Mouse (Mus musculus) CH12.LX (cell line): Measurements from ENCODE around the gene Olfr543. TPM values are rescaled to one million over a fixed set of nuclear protein-coding genes. Genes with fewer than 3 reads are reported as not detected.
"Not testable (repeated sequence)": the region's sequence is repeated elsewhere in the genome, so short reads cannot be mapped to it uniquely, and the experiment has no call there.

Experiments used
- DNase-seq: peaks from one replicate; pipeline ENCODE4 v3.0.0-alpha.2; 2013; ENCODE audit errors: extremely low read depth
- H3K27ac ChIP-seq: 2 replicates; pipeline ENCODE4 v1.5.1; 2012; ENCODE audit warnings: low read depth, mild to moderate bottlenecking, control low read depth, moderate library complexity; ENCODE audit not compliant: insufficient read depth
- H3K27me3 ChIP-seq: replicated peaks from 2 replicates; pipeline ENCODE3; 2012; ENCODE audit warnings: inconsistent platforms
- H3K36me3 ChIP-seq, 2 experiments: replicated peaks in 1 of 2; 2 replicates each; pipeline versions ENCODE3 to v1.6.1; 2012; ENCODE audit warnings: inconsistent platforms in 1 of 2, low read length in 1 of 2, mild to moderate bottlenecking in 1 of 2, mixed read lengths in 1 of 2, moderate library complexity in 1 of 2; ENCODE audit not compliant: control insufficient read depth in 1 of 2, insufficient read depth in 1 of 2
- H3K4me1 ChIP-seq, 2 experiments: 2 replicates each; pipeline ENCODE4 v1.6.1; 2012; ENCODE audit warnings: inconsistent platforms in 1 of 2, moderate library complexity in 1 of 2; ENCODE audit not compliant: insufficient read depth in 2 of 2, control insufficient read depth in 1 of 2
- H3K4me2 ChIP-seq: 2 replicates; pipeline ENCODE4 v1.6.1; 2012; ENCODE audit warnings: low read depth, mild to moderate bottlenecking, control low read depth; ENCODE audit not compliant: poor library complexity, insufficient read depth, severe bottlenecking
- H3K4me3 ChIP-seq, 3 experiments: fragments of 150-350 bp in 1 of 3; sonication (generic) in 1 of 3; replicated peaks in 1 of 3; 2 replicates each; pipeline versions ENCODE3 to v1.5.1; 2011 to 2012; ENCODE audit warnings: low read depth in 2 of 3, low read length in 2 of 3, mild to moderate bottlenecking in 2 of 3, moderate library complexity in 2 of 3, control low read depth in 1 of 3, improper control_type of control experiment in 1 of 3, inconsistent platforms in 1 of 3, mixed read lengths in 1 of 3; ENCODE audit not compliant: poor library complexity in 1 of 3
- H3K79me2 ChIP-seq: replicated peaks from 2 replicates; pipeline ENCODE4 v1.6.1; 2012; ENCODE audit warnings: mild to moderate bottlenecking, moderate library complexity; ENCODE audit not compliant: control insufficient read depth, poor library complexity, insufficient read depth, severe bottlenecking; ENCODE audit errors: extremely low read depth
- H3K9ac ChIP-seq: 2 replicates; pipeline ENCODE4 v1.6.1; 2012; ENCODE audit warnings: low read depth, mild to moderate bottlenecking, control low read depth, moderate library complexity; ENCODE audit not compliant: insufficient read depth
- H3K9me3 ChIP-seq: replicated peaks from 2 replicates; pipeline ENCODE3; 2012; ENCODE audit warnings: low read length, inconsistent platforms, mixed read lengths
- CHD1 ChIP-seq: IDR thresholded peaks from 2 replicates; pipeline ENCODE4 v1.6.1; 2012; ENCODE audit warnings: low read depth, low read length, improper control_type of control experiment, inconsistent platforms
- CHD2 ChIP-seq: IDR thresholded peaks from 2 replicates; pipeline ENCODE4 v1.6.1; 2011; ENCODE audit warnings: low read length, improper control_type of control experiment
- CTCF ChIP-seq, 2 experiments: IDR thresholded peaks in 1 of 2; conservative IDR thresholded peaks in 1 of 2; 2 replicates each; pipeline ENCODE4 v1.5.1; 2011 to 2012; ENCODE audit warnings: low read depth in 2 of 2, low read length in 2 of 2, improper control_type of control experiment in 1 of 2, inconsistent platforms in 1 of 2, mild to moderate bottlenecking in 1 of 2, moderate library complexity in 1 of 2
- GABPA ChIP-seq: IDR thresholded peaks from 2 replicates; pipeline ENCODE4 v1.6.1; 2012; ENCODE audit warnings: low read depth, low read length, improper control_type of control experiment, inconsistent platforms; ENCODE audit not compliant: insufficient replicate concordance
- HCFC1 ChIP-seq: IDR thresholded peaks from 2 replicates; pipeline ENCODE4 v1.6.1; 2012; ENCODE audit warnings: low read depth, mild to moderate bottlenecking, inconsistent platforms, low read length, improper control_type of control experiment
- IRF4 ChIP-seq: IDR thresholded peaks from 2 replicates; pipeline ENCODE4 v1.6.1; 2014; ENCODE audit warnings: low read depth, mild to moderate bottlenecking, inconsistent platforms, low read length, improper control_type of control experiment
- JUND ChIP-seq: conservative IDR thresholded peaks from 2 replicates; pipeline ENCODE4 v1.6.1; 2011; ENCODE audit warnings: low read depth, low read length, improper control_type of control experiment
- KAT2A ChIP-seq: IDR thresholded peaks from 2 replicates; pipeline ENCODE4 v1.6.1; 2012; ENCODE audit warnings: low read length, improper control_type of control experiment, inconsistent platforms; ENCODE audit not compliant: insufficient replicate concordance
- MAX ChIP-seq: IDR thresholded peaks from 2 replicates; pipeline ENCODE4 v1.6.1; 2011; ENCODE audit warnings: low read length, improper control_type of control experiment
- MXI1 ChIP-seq: IDR thresholded peaks from 2 replicates; pipeline ENCODE4 v1.6.1; 2011; ENCODE audit warnings: mild to moderate bottlenecking, low read depth, low read length, improper control_type of control experiment
- MYC ChIP-seq: IDR thresholded peaks from 2 replicates; pipeline ENCODE4 v1.6.1; 2011; ENCODE audit warnings: low read depth, mild to moderate bottlenecking, improper control_type of control experiment, low read length
- NELFE ChIP-seq: IDR thresholded peaks from 2 replicates; pipeline ENCODE4 v1.6.1; 2011; ENCODE audit warnings: low read depth, low read length, improper control_type of control experiment
- NRF1 ChIP-seq: IDR thresholded peaks from 2 replicates; pipeline ENCODE4 v1.6.1; 2014; ENCODE audit warnings: low read depth, mild to moderate bottlenecking, inconsistent platforms, low read length, improper control_type of control experiment, moderate library complexity
- PAX5 ChIP-seq: IDR thresholded peaks from 2 replicates; pipeline ENCODE4 v1.6.1; 2012; ENCODE audit warnings: low read length, inconsistent platforms, mixed read lengths
- POLR2A ChIP-seq: IDR thresholded peaks from 2 replicates; pipeline ENCODE4 v1.6.1; 2011; ENCODE audit warnings: low read depth, mild to moderate bottlenecking, improper control_type of control experiment, low read length
- POLR2AphosphoS2 ChIP-seq: IDR thresholded peaks from 2 replicates; pipeline ENCODE4 v1.6.1; 2011; ENCODE audit warnings: low read depth, low read length, improper control_type of control experiment
- RAD21 ChIP-seq: IDR thresholded peaks from 2 replicates; pipeline ENCODE4 v1.6.1; 2011; ENCODE audit warnings: low read depth, mild to moderate bottlenecking, low read length, improper control_type of control experiment, moderate library complexity
- RCOR1 ChIP-seq: conservative IDR thresholded peaks from 2 replicates; pipeline ENCODE4 v1.6.1; 2012; ENCODE audit warnings: low read depth, mild to moderate bottlenecking, inconsistent platforms, low read length, improper control_type of control experiment
- SMC3 ChIP-seq: IDR thresholded peaks from 2 replicates; pipeline ENCODE4 v1.6.1; 2011; ENCODE audit warnings: low read depth, low read length, improper control_type of control experiment
- TBP ChIP-seq: conservative IDR thresholded peaks from 2 replicates; pipeline ENCODE4 v1.6.1; 2011; ENCODE audit warnings: low read depth, low read length, improper control_type of control experiment
- TCF12 ChIP-seq: IDR thresholded peaks from 2 replicates; pipeline ENCODE4 v1.6.1; 2014; ENCODE audit warnings: low read depth, mild to moderate bottlenecking, inconsistent platforms, low read length, improper control_type of control experiment
- UBTF ChIP-seq: IDR thresholded peaks from 2 replicates; pipeline ENCODE4 v1.6.1; 2012; ENCODE audit warnings: low read depth, mild to moderate bottlenecking, inconsistent platforms, low read length, improper control_type of control experiment, moderate library complexity
- USF1 ChIP-seq: IDR thresholded peaks from 2 replicates; pipeline ENCODE4 v1.6.1; 2014; ENCODE audit warnings: low read depth, mild to moderate bottlenecking, inconsistent platforms, low read length, improper control_type of control experiment
- USF2 ChIP-seq: conservative IDR thresholded peaks from 2 replicates; pipeline ENCODE4 v1.6.1; 2011; ENCODE audit warnings: low read depth, low read length, improper control_type of control experiment
- ZC3H11A ChIP-seq: IDR thresholded peaks from 2 replicates; pipeline ENCODE4 v1.6.1; 2012; ENCODE audit warnings: low read depth, mild to moderate bottlenecking, inconsistent platforms, low read length, improper control_type of control experiment
- ZKSCAN1 ChIP-seq: IDR thresholded peaks from 2 replicates; pipeline ENCODE4 v1.6.1; 2012; ENCODE audit warnings: low read depth, inconsistent platforms, low read length, improper control_type of control experiment, borderline replicate concordance
- ZMIZ1 ChIP-seq: IDR thresholded peaks from 2 replicates; pipeline ENCODE4 v1.6.1; 2012; ENCODE audit warnings: low read depth, mild to moderate bottlenecking, inconsistent platforms, low read length, improper control_type of control experiment
- ZNF384 ChIP-seq: IDR thresholded peaks from 2 replicates; pipeline ENCODE4 v1.6.1; 2012; ENCODE audit warnings: low read depth, low read length, improper control_type of control experiment, inconsistent platforms
- dilution Hi-C: fragments of 300-500 bp; cut with MboI; formaldehyde crosslinking; loops from 2 replicates; pipeline ENCODE4 v1.14.3; 2020; ENCODE audit warnings: low sequenced_read_pairs; ENCODE audit not compliant: extremely low pct_unique_long_range_greater_than_20kb, extremely low pct_ligation_motif_present
- in situ Hi-C: fragments of 300-500 bp; cut with MboI; formaldehyde crosslinking; loops from 3 replicates; pipeline ENCODE4 v1.14.3; 2019; ENCODE audit warnings: low sequenced_read_pairs, low pct_ligation_motif_present, low pct_unique_long_range_greater_than_20kb, mixed read lengths
- polyA plus RNA-seq: library from polyadenylated mRNA; unstranded; fragments of >175 nt; gene quantifications from 2 replicates; pipeline ENCODE4 v1.2.1, GENCODE M21; 2012; ENCODE audit warnings: low read depth; ENCODE audit not compliant: insufficient read length
- total RNA-seq, 2 experiments: library from RNA; depleted of rRNA; stranded (reverse); fragments of 300-350 nt in 1 of 2; fragments of >200 nt in 1 of 2; gene quantifications; 2 replicates each; pipeline ENCODE4 v1.2.3; 2012 to 2014

Olfr543 gene
- total and polyA plus RNA-seq, 3 experiments = 1.1 TPM; not detected in 2

DNA sequence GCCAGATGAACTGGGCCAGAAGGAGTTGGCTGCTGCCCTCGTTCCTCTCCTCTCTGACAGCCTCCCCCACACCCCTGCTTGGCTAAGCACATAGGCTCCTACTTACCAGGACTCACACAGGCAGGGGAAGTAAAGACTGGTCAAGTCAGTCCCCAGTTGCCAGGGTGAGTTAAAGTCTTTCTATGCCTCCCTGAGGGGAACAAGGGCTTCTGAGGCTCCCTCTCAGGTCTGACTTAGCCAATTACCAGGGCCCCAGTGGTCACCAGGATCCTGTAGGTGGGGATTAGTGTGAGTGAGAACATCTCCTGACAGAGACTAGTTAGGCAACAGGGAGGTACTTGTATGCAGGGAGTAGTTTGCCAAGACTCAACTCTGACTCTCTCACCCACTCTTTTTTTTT, 6.7 kb upstream of the Olfr543 start, which contains the start of gene Olfr544:
Gene Olfr544, minus strand, starts transcription at position 153 of the 400 bp plus-strand sequence.
- H3K4me1 ChIP-seq = no peaks in the 10 kb centered on the region
- in situ Hi-C loops (no loop called here), dilution Hi-C loops (no loop called here)

GRCm38 (mm10) chr7:102486105-102486504, 4.6 kb upstream of the Olfr543 start:
- dilution Hi-C loops = no loop called here
- no peak for TF ChIP-seq POLR2AphosphoS2
- TF ChIP-seq TBP = no peak
- no peak for TF ChIP-seq CHD2
- TF ChIP-seq CHD1 = no peak
- no peak for TF ChIP-seq GABPA
- TF ChIP-seq RAD21 = no peak
- no peak for TF ChIP-seq MYC
- TF ChIP-seq MXI1 = no peak
- TF ChIP-seq NRF1 = no peak
- no peak for TF ChIP-seq CTCF (conservative IDR thresholded peaks at IDR 0.05 in 1 of 2, IDR thresholded peaks at IDR 0.05 in 1 of 2; ENCODE audit: low read depth in 2 of 2, low read length in 2 of 2)
- TF ChIP-seq KAT2A = no peak
- no peak for TF ChIP-seq SMC3
- no peak for TF ChIP-seq USF2
- TF ChIP-seq MAX = no peak
- no peak for TF ChIP-seq JUND
- TF ChIP-seq IRF4 = no peak
- no peak for TF ChIP-seq POLR2A
- no peak for TF ChIP-seq ZC3H11A
- TF ChIP-seq NELFE = no peak
- no peak for TF ChIP-seq RCOR1
- Histone ChIP-seq H3K9ac (no peak overlapping the region), H3K4me2 (no peak overlapping the region), H3K9me3 (no peaks in the 10 kb centered on the region), H3K79me2 (no peaks in the 10 kb centered on the region), H3K27ac (no peak overlapping the region), H3K4me3 (no peak overlapping the region), H3K4me1 (no peaks in the 10 kb centered on the region), H3K27me3 (no peaks in the 10 kb centered on the region), H3K36me3 (peaks cover 0 to 8% of the 10 kb centered on the region in 2 experiments)
- in situ Hi-C loops = no loop called here
- no peak for DNase-seq

More for the DNA sequence above, 6.7 kb upstream of the Olfr543 start, which contains the start of gene Olfr544:
- no peak within 1 kb of the TSS for H3K27ac ChIP-seq
- TF ChIP-seq CHD1 (no peak), IRF4 (no peak), ZNF384 (no peak), HCFC1 (no peak), NELFE (no peak), GABPA (no peak), JUND (no peak), ZC3H11A (no peak), USF1 (no peak), RAD21 (no peak), ZMIZ1 (no peak), PAX5 (no peak), POLR2A (no peak), CHD2 (no peak), CTCF (conservative IDR thresholded peaks at IDR 0.05 in 1 of 2, IDR thresholded peaks at IDR 0.05 in 1 of 2; ENCODE audit: low read depth in 2 of 2, low read length in 2 of 2) (no peak), TCF12 (no peak), ZKSCAN1 (no peak), UBTF (no peak)
- TF ChIP-seq, all 38 proteins: peak for 0
- DNase-seq = no peak
- Histone ChIP-seq H3K4me2 (no peak within 1 kb of the TSS), H3K4me3 (no peak within 1 kb of the TSS), H3K79me2 (no peaks in the 10 kb centered on the region), H3K9ac (no peak within 1 kb of the TSS), H3K9me3 (no peaks in the 10 kb centered on the region), H3K27me3 (no peaks in the 10 kb centered on the region), H3K36me3 (peaks cover 0 to 3% of the 10 kb centered on the region in 2 experiments)

GRCm38 (mm10) chr7:102484766-102485165, 3.3 kb upstream of the Olfr543 start:
- H3K27me3 ChIP-seq, H3K9me3 ChIP-seq, DNase-seq, in situ Hi-C loops, H3K9ac ChIP-seq, dilution Hi-C loops, H3K4me2 ChIP-seq, H3K4me1 ChIP-seq, H3K4me3 ChIP-seq, H3K27ac ChIP-seq, H3K79me2 ChIP-seq: not testable (repeated sequence)
- H3K36me3 ChIP-seq = peaks cover 0 to 11% of the 10 kb centered on the region in 2 experiments
